ENCODE assay signal across 11 mouse cellular contexts in the genomic region with DNA sequence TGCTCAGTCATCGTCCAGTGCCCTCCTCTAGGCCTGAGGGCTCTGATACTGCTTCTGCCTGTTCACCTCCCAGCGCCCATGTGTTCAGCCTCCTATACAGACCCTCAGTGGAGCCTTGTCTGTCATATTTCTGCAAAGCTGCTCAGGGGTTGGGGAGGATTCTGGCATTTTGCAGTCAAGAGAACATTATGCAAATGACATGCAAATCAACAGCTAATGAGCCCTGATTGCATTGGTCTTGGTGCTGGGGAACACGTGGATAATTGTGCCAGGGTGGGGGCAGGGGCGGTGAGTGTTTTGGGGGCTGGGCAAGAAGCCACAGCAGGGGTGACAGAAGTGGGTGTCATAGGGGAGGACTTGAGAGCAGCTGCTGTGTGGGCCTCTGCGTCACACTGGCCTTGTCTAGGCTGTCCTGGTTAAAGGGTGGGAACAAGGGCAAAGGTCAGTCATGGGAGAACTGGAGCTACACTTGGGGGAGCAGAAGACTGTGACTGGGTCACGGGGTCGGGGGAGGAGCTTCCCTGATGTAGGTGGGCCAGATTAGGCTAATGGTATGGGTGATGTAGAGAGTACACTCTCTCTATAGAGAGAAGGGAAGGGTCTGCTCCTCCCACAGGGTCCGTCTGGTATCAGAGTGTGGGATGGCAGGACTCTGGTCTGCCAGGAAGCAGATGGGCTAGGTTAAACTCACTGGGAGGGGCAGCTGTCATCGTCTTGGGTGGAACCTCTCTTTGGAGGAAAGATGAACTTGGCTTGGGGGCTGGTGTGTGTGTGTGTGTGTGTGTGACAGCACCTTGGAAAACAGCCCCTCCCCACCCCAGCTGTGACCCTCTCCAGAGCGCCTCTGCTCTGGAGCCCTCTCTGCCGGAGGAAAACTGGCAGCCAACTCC. TPM values are rescaled to one million over a fixed set of nuclear protein-coding genes. Genes with fewer than 3 reads are reported as not detected.
DNase-seq lines count a peak whose midpoint lies in the region; ATAC-seq and TF ChIP-seq lines count a peak whose summit lies in the region.
"Had no signal": no experiment of that assay in that cellular context is flagged by ENCODE, and none has a peak within 500 bp of the region (broad histone marks: within the 10 kb centered on the region; RNA-seq: fewer than 3 reads in every experiment).

No protein-coding gene starts in this region.

- no peaks in the 10 kb centered on the region for H3K9me3 ChIP-seq in hindbrain, embryonic 10.5 days
- H3K9me3 ChIP-seq in midbrain, embryonic 16.5 days (replicated peaks; ENCODE audit: control insufficient read depth, low read length, poor library complexity, severe bottlenecking): no peaks in the 10 kb centered on the region

- WGBS in hindbrain, embryonic 10.5 days: 40% methylated on average over 11 of the region's 11 CpGs
- 23% methylated on average over 11 of the region's 11 CpGs for WGBS in midbrain, embryonic 16.5 days

- H3K27ac ChIP-seq in cortical plate, adult 2 months (ENCODE audit: insufficient read depth, low read length): peak overlapping the region; percentile 88
- H3K27ac ChIP-seq in hindbrain, embryonic 10.5 days: peak overlapping the region; percentile 19
- peak overlapping the region; percentile 74 for H3K27ac ChIP-seq in midbrain, embryonic 16.5 days (ENCODE audit: low read length)

- H3K4me1 ChIP-seq in cortical plate, adult 2 months (ENCODE audit: control insufficient read depth, insufficient read depth, low read length): peaks cover 29% of the 10 kb centered on the region
- H3K4me1 ChIP-seq in hindbrain, embryonic 10.5 days (replicated peaks): peaks cover 19% of the 10 kb centered on the region
- H3K4me1 ChIP-seq in midbrain, embryonic 16.5 days (ENCODE audit: control insufficient read depth, insufficient read depth, low read length): peaks cover 7% of the 10 kb centered on the region

- no peak for TF ChIP-seq CTCF in cortical plate, adult 2 months (IDR thresholded peaks at IDR 0.05; ENCODE audit: extremely low read depth, insufficient read depth, low read length)

- no peak for TF ChIP-seq POLR2A in cortical plate, adult 2 months (IDR thresholded peaks at IDR 0.05; ENCODE audit: extremely low read depth, insufficient read depth, low read length)

- no peak overlapping the region for H3K4me3 ChIP-seq in cortical plate, adult 2 months (ENCODE audit: insufficient read depth, low read length)
- H3K4me3 ChIP-seq in hindbrain, embryonic 10.5 days: no peak overlapping the region
- no peak overlapping the region for H3K4me3 ChIP-seq in midbrain, embryonic 16.5 days (ENCODE audit: low read depth, low read length)

- H3K27me3 ChIP-seq in hindbrain, embryonic 10.5 days (ENCODE audit: insufficient read depth, poor library complexity, severe bottlenecking): peaks cover 15% of the 10 kb centered on the region
- no peaks in the 10 kb centered on the region for H3K27me3 ChIP-seq in midbrain, embryonic 16.5 days (ENCODE audit: control insufficient read depth, insufficient read depth, low read depth, low read length)

- intact Hi-C loops in left cerebral cortex, postnatal 4 days (cut with DNase I): no loop called here

- no peak overlapping the region for H3K4me2 ChIP-seq in midbrain, embryonic 16.5 days (ENCODE audit: low read length)

- ATAC-seq in midbrain, embryonic 16.5 days: peak; percentile 64

- peak; percentile 81 for DNase-seq in left cerebral cortex, postnatal 4 days
- no peak for DNase-seq in left cerebral cortex, adult 11 months (ENCODE audit: low spot score)
- peak; percentile 51 for DNase-seq in hindbrain, embryonic 10.5 days (ENCODE audit: low spot score)
- DNase-seq in urinary bladder, postnatal 25 days (ENCODE audit: low spot score): no peak
- DNase-seq in testis, postnatal 10 days (ENCODE audit: low spot score): no peak

- H3K9ac ChIP-seq in midbrain, embryonic 16.5 days (ENCODE audit: low read depth, low read length): no peak overlapping the region

- H3K36me3 ChIP-seq in hindbrain, embryonic 10.5 days: no peaks in the 10 kb centered on the region
- H3K36me3 ChIP-seq in midbrain, embryonic 16.5 days (ENCODE audit: control insufficient read depth, insufficient read depth, low read length): no peaks in the 10 kb centered on the region

RNA-seq across cellular contexts. Expression of a gene that starts 23.9 kb away (rescaled TPM):
- total RNA-seq in left cerebral cortex, postnatal 4 days (2021): 10 to 100 TPM; 66.7 to 77.1 TPM
- polyA plus RNA-seq in cortical plate, adult 2 months (2012; rRNA removed): 254 and 258 TPM in 2 replicates
- 3.4 and 3.6 TPM in 2 replicates for polyA plus RNA-seq in hindbrain, embryonic 10.5 days (2016; fragmentation: Nextera tagmentation; extraction: Ambion mirVana)
- 58.9 and 67.7 TPM in 2 replicates for polyA plus RNA-seq in midbrain, embryonic 16.5 days (2015; fragmentation: Nextera tagmentation; extraction: Ambion mirVana)
- total RNA-seq: common myeloid progenitor, adult 5-6 weeks; liver, adult 2 months had no signal

RNA-seq across cellular contexts. Expression of a gene that starts 42.7 kb away (rescaled TPM):
- 100 to 1,000 TPM; 695 to 751 TPM for total RNA-seq in left cerebral cortex, postnatal 4 days (2021)
- 525 and 561 TPM in 2 replicates for polyA plus RNA-seq in cortical plate, adult 2 months (2012; rRNA removed)
- polyA plus RNA-seq in hindbrain, embryonic 10.5 days (2016; fragmentation: Nextera tagmentation; extraction: Ambion mirVana): 827 and 832 TPM in 2 replicates
- 400 and 420 TPM in 2 replicates for polyA plus RNA-seq in midbrain, embryonic 16.5 days (2015; fragmentation: Nextera tagmentation; extraction: Ambion mirVana)

RNA-seq across cellular contexts. Expression of a gene that starts 44.1 kb away (rescaled TPM):
- total RNA-seq in left cerebral cortex, postnatal 4 days (2021): not detected
- 0.15 and 0.47 TPM in 2 replicates for polyA plus RNA-seq in cortical plate, adult 2 months (2012; rRNA removed)
- 0.86 TPM in 1 of 2 replicates, not detected in the other for polyA plus RNA-seq in hindbrain, embryonic 10.5 days (2016; fragmentation: Nextera tagmentation; extraction: Ambion mirVana)
- not detected in 2 replicates for polyA plus RNA-seq in midbrain, embryonic 16.5 days (2015; fragmentation: Nextera tagmentation; extraction: Ambion mirVana)
- total RNA-seq: common myeloid progenitor, adult 5-6 weeks; liver, adult 2 months had no signal
- polyA plus RNA-seq: heart, embryonic 16.5 days; liver, adult 2 months; spleen, adult 2 months had no signal

RNA-seq across cellular contexts. Expression of a gene that starts 49.6 kb away (rescaled TPM):
- 1 to 10 TPM; 2.8 to 5.8 TPM for total RNA-seq in left cerebral cortex, postnatal 4 days (2021)
- 0.61 and 0.91 TPM in 2 replicates for polyA plus RNA-seq in cortical plate, adult 2 months (2012; rRNA removed)
- polyA plus RNA-seq in hindbrain, embryonic 10.5 days (2016; fragmentation: Nextera tagmentation; extraction: Ambion mirVana): 0.13 and 0.31 TPM in 2 replicates
- 1.5 and 2.6 TPM in 2 replicates for polyA plus RNA-seq in midbrain, embryonic 16.5 days (2015; fragmentation: Nextera tagmentation; extraction: Ambion mirVana)
- total RNA-seq: common myeloid progenitor, adult 5-6 weeks; liver, adult 2 months had no signal

RNA-seq across cellular contexts. Expression of a gene that starts 55.9 kb away (rescaled TPM):
- total RNA-seq in left cerebral cortex, postnatal 4 days (2021): 100 to 1,000 TPM; 506 to 527 TPM
- 371 and 398 TPM in 2 replicates for polyA plus RNA-seq in cortical plate, adult 2 months (2012; rRNA removed)
- 90.6 and 145 TPM in 2 replicates for polyA plus RNA-seq in hindbrain, embryonic 10.5 days (2016; fragmentation: Nextera tagmentation; extraction: Ambion mirVana)
- 246 and 248 TPM in 2 replicates for polyA plus RNA-seq in midbrain, embryonic 16.5 days (2015; fragmentation: Nextera tagmentation; extraction: Ambion mirVana)

Comparison
In these comparisons a context has a peak if more than half of its experiments do, and no peak if none do; other contexts are left out.
1. DNase-seq: peak in left cerebral cortex, postnatal 4 days (single experiment) and hindbrain, embryonic 10.5 days (single experiment); none in left cerebral cortex, adult 11 months (single experiment), urinary bladder, postnatal 25 days (single experiment) and testis, postnatal 10 days (single experiment).
2. H3K27ac ChIP-seq: peak in every context shown above with its lines; median percentile 88 in cortical plate, adult 2 months; 74 in midbrain, embryonic 16.5 days; 19 in hindbrain, embryonic 10.5 days.
3. RNA of a gene that starts 23.9 kb away (polyA plus RNA-seq): 254 to 258 TPM in cortical plate, adult 2 months and 58.9 to 67.7 TPM in midbrain, embryonic 16.5 days; 3.4 to 3.6 TPM in hindbrain, embryonic 10.5 days; every median in the first group is over 10 times any median in the second.